Mouse (Mus musculus) E14TG2a.4 (cell line): ENCODE data around the gene Gdf10.

Experiments used
- CTCF ChIP-seq: conservative IDR thresholded peaks from 2 replicates; pipeline ENCODE4 v1.5.1; 2014; ENCODE audit warnings: low read length
- NANOG ChIP-seq: IDR thresholded peaks from 2 replicates; pipeline ENCODE4 v1.6.1; 2014; ENCODE audit warnings: borderline replicate concordance, low read length, mixed read lengths
- POU5F1 ChIP-seq: IDR thresholded peaks from 2 replicates; pipeline ENCODE4 v1.6.1; 2014; ENCODE audit warnings: low read length, borderline replicate concordance

GRCm38 (mm10) chr14:33952233-33952981 is 29.0 kb downstream of the Gdf10 start:
- TF ChIP-seq CTCF: peak; percentile 23; the same call in 1 of the 2 replicates
- TF ChIP-seq POU5F1: no peak
- TF ChIP-seq NANOG: no peak
